Mouse (Mus musculus): ENCODE data around the gene Cdc42se1.

Gene Cdc42se1

GRCm38 (mm10) chr3:95223041-95223440, 5.5 kb upstream of the Cdc42se1 start:
- no peak for DNase-seq (ENCODE audit: low spot score in 2 of 2)

DNA sequence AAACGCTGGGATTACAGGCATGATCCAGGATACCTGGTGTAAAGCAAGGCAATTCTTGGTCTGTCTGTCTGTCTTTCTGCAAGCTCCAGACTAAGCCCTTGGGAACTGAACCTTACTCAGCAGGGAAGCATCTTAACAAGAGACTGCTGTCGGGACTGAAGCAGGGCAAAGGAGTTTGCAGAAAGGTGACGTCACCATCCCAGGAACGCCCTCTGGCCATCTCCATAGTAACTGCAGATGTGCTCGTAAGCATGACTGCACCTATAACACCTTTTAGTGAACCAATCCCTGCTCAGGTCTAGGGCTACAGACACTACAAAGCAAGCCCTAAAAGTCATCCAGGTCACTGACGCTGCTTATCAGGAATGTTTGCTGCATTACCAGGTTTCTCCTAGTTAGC, 4.2 kb upstream of the Cdc42se1 start:
- DNase-seq (ENCODE audit: low spot score in 2 of 2): no peak

DNA sequence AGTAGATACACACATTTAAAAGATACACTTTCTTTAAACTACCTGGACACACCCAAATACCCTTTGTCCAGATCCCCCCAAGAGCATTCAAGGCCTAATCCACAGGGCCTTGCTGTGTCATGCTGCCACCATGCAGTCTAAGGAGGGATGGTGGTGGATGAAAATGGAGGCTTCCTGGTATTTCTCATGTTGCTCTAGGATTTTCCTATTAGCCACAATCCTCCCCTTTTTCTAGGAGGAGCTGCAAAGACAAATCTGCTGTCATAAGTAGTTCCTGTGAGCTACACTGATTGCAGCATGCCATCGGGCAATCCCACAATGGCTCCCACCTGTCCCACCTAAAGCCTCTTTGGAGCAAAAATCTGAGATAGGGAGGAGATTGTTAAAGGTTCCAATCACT, 1.3 kb upstream of the Cdc42se1 start:
- DNase-seq (ENCODE audit: low spot score in 2 of 2): no peak

DNA sequence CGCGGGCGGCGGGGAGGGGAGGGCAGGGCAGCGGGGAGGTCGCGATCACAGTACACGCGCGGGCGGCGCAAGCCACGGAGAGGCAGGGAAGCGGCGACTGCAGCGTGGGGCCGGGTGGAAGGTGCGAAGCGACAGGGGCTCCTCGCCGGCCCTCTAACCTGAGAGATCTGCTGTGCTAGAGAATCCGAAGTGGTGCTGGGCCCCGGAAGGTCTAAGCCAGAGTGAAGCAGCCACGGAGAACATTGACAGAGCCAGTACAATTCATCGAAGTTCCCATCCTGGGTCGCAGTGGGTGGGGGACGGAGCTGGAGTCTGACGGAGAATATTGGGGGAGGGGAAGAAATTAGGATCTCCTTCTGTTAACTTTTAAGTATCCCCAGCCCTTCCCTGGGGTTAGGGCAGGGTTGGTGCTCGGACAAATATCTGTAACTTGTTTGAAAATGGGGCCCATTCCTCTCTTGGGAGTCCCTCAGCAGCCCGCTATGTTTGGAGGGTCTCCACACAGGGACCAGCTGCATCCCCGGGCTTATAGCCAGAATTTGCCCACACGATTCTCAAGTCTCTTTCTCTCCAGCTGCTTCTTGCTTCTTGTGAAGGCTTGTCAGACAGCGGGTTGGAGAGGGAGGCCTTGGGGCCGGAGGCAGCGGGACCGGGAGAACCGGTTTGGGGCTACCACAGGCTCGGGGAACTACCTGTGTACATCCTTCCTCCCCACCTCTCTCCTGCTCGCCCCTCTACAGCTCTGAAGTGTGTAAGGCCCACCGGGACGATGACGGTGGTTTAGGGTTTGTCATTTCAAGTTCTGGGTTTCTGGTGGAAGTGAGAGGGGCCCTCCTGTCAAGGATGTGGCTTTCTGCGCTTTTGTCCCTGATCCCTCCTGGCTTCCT, 605 bp downstream of the Cdc42se1 start:
- peak; percentile 55 to 65 for DNase-seq (ENCODE audit: low spot score in 2 of 2)

DNA sequence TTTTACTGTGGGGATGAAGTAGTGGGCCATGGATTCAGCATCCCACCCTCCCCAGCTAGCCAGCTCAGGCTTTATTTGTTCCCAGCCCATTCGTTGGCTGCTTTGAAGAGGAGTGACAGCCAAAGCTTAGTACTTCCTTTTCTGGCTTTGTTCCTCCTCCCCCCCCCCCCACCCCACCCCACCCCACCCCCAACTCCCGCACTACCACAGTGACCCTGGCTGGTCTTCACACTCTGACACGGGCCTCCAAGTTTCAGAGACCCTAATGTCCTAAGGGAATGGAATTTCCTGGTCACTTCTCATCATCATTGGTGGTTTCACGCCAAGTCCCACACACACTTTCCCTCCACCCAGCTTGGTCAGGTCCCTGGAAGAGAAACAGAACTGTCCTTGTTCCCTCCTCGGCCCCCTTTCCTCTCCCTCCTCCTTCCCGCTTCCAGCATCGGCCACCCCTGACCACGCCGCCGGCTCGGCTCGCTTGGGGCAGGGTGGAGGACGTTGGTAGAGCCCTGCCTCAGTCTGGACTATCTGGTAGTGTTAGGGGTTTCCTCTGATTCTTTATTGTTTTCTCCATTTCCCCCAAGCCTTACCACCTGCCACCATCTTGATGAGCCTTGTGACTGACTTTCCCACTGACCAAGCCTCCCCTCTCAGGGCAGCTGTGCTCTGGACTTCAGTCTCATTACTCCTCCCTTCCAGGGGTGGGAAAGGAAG, 1.4 kb downstream of the Cdc42se1 start:
- peak in 1 of 2 experiments; percentile 58 for DNase-seq (ENCODE audit: low spot score in 2 of 2)

GRCm38 (mm10) chr3:95230495-95231297, 2.2 kb downstream of the Cdc42se1 start:
- DNase-seq (ENCODE audit: low spot score in 2 of 2): no peak

DNA sequence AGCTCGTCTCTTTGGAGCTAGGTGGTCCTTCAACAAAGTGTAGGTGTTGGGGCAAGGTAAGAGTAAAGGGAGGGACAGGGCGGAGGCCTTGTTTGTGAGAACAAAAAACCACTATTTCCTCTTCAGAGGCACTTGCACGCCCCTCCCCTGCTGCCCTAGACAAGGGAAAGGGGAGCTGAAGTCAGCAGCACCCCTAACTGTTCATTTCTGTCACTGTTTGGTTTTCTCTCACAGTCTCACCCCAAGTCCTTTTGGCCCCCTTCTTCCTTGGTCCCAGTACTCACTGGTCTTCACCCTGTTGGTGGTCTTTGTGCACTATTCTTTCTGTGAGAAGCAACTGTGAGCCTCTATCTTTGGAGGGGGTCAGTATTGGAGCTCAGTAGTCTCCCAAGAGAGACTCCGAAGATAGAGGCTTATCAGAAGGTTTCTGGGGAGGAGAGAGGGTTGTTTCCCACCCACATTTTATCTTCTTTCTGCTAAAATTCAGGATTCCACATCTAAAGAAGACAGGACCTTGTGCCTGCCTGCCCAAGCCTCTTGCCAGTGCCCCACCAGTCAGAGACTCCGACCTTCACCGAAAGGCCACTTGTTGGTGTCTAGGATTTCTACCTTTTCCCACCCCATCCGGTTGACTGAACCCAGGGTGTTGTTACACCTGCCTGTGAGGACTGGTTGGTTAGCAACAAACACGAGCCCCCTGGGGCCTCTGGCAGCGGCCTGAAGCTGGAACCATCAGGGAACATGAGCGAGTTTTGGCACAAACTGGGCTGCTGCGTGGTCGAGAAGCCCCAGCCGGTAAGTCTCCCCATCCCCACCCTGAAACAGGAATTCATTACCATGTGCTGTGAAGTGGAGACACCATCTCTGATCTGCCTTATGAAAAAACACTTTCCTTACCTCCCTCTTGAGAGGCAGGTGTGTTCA, 3.0 kb downstream of the Cdc42se1 start, which contains the start of gene Mllt11:
Mllt11 (minus strand) TSS at position 874 of the 924 bp plus-strand sequence.
- no peak for DNase-seq (ENCODE audit: low spot score in 2 of 2)

- no peak for DNase-seq (ENCODE audit: low spot score in 2 of 2)
Measured at GRCm38 (mm10) chr3:95232771-95233170, 4.2 kb downstream of the Cdc42se1 start.

DNA sequence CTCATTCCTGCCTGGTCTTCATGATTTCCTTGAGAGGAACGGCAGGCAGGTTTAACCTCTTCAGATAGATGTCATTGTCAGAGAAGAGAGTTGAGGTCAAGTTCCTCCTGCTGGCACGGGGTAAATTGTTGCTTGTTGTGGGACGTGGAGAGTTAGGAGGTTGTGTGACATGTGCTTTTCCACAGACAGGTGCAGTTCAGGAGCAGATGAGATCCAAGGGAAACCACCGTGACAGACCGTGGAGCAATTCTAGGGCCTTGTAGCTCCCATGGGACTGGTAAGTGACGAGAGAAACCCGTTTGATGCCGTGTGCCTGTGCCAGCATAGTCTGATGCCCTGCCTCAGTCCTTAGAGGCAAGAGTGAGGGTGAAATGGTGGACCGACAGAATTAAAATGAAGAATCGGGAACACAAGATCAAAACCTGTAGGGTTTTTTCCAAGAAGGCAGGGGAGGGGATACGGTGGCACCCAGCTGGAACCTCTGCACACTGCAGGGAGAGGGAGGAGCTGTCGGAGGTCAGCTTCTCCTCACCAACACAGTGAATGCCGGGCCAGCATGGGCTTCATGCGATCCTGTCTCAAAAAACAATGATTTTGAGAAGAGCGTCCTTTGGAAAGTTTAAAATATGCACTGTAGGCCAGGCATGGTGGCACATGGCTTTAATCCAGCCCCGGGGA, 4.9 kb downstream of the Cdc42se1 start:
- no peak for DNase-seq (ENCODE audit: low spot score in 2 of 2)

DNA sequence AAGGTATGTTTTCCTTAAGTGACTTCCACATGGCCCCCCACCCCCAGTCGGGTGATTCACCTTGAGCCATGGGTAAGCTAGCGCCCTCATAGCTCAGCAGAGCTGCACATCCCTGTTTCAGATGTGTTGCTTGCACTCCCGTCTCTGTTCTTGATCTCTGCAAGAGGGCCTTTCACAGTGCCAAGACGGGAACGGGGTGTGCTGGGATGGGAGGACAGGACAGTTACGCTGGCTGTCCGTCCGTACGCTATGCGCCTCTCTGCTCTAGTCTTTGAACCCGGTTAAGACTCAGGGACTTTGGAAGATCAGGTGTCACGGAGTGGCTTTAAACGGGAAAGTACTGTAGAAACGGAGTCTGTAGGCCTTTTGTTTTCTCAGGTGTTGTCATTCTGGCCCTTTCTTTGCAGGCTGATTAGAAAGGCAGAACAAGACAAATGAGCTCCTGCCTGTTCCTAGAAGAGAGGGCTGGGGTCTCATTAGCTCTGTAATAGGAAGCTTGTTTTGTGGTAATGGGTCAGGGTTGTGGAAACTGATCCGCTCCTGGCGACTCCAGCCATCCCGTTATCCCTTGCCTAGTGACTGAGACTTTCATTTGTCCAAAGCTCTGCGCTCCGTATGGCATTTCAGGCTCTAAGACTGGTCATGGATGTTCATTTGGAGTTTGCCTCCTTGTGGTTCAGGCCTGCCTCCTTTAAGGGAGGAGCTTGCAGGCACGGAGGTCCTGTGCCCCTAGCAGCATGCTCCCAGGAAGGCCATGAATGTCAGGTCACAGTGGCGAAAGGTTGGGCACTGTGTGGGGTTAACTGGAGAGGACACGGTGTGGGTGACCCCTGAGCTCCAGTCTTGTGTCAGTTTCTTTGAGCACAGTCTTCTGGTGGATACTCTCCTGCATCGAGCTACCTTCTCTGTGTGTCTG, 7.1 kb downstream of the Cdc42se1 start:
- DNase-seq (ENCODE audit: low spot score in 2 of 2): no peak

DNA sequence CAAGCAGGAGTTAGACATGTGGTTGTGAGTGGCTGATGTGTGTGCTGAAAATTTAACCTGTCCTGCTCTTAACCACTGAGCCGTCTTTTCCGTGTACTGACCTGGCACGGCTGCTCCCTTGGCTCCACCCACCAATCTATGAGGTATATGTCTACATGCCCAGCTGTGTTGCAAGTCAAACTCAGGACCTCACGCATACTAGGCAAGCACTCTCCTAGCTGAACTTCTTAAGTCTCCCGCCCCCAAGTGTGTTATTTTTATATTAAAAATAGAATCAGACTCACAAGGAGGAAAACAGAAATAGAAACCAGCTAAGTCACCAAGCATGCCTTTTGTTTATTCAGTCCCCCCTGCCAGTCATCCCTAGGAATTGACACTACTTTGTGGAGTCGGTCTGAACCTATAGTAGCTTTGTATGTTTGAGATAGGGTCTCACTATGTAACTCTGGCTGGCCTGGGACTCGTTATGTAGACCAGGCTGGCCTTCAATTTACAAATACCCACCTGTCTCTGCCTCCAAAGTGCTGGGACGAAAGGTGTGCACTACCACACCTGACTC, 9.1 kb downstream of the Cdc42se1 start:
- DNase-seq (ENCODE audit: low spot score in 2 of 2): no peak

DNA sequence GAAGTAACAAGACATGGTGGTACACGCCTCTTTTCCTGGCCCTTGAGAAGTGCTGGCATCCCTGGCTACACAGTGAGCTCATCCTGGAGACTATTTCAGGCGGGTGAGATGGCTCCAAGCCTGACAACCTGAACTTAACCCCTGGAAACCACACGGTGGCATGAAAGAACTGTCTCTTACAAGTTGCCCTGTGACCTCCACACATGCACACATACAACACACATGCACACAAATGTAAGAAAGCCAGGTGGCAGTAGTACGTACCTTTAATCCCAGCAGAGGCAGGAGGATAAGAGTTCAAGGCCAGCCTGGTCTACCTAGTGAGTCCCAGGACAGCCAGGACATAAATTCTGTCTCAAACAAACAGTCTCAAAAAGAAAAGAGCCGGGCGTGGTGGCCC, 10.5 kb downstream of the Cdc42se1 start:
- DNase-seq (ENCODE audit: low spot score in 2 of 2): no peak

GRCm38 (mm10) chr3:95239971-95240370, 11.4 kb downstream of the Cdc42se1 start:
- no peak for DNase-seq (ENCODE audit: low spot score in 2 of 2)

- DNase-seq (ENCODE audit: low spot score in 2 of 2): no peak
Measured at GRCm38 (mm10) chr3:95240900-95241299, 12.4 kb downstream of the Cdc42se1 start.

- DNase-seq (ENCODE audit: low spot score in 2 of 2): no peak
Measured at GRCm38 (mm10) chr3:95241498-95241897, 13.0 kb downstream of the Cdc42se1 start, which contains the start of gene Gm128. Gm128 (minus strand) TSS chr3:95241598.

DNA sequence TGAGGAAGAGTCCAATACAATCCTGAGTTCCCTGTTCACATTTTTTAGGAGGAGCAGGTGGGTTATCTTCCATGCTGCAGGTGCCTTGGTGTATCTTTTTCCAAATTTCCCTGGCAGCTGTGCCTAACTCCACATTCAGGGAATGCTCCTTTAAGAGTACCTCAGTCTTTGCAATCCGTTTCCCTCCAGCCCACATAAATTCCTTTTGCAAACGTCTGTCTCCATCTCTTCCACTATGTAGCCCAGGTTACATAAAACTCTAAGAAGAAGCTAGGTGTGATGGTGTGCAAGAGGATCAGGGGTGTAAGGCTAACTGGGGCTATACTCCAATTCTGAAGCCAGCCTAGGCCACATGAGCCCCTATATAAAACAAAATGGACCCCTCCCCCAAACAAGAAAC, 14.6 kb downstream of the Cdc42se1 start:
- DNase-seq (ENCODE audit: low spot score in 2 of 2): no peak

DNA sequence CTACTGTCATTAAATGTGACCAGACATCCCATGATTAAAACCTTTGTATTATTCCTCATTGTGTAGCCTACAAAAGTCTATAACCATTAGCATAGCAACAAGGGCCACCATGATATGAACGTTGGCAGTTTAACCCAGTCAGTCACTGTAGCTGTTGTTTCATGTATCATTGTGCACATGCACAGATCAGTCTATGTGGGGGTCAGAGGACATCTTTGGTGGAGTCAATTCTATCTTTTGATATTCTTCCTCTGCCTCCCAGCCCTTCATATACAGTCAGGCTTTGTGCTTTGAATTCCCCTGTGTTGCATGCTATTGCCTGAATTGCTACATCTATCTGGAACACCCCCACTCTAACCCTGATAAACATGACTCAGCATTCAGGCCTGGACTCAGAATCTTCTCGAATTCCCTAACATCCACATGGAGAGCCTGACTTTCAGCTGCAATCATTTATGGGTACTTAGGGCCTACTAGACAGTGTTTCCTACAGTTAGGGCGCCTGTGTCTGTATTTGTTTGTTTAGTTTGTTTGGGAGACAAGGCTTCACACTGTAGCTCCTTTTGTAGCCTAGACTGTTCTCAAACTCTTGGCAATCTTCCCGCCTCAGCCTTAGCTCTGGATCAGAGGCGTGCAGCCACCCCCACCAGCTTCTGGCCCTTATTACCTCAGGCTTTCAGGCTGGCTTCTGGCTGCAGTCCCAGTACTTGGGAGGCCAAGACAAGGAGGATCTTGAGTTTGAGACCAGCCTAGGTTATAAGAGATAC, 18.1 kb downstream of the Cdc42se1 start:
- peak in 1 of 2 experiments; percentile 66 for DNase-seq (ENCODE audit: low spot score in 2 of 2)

DNA sequence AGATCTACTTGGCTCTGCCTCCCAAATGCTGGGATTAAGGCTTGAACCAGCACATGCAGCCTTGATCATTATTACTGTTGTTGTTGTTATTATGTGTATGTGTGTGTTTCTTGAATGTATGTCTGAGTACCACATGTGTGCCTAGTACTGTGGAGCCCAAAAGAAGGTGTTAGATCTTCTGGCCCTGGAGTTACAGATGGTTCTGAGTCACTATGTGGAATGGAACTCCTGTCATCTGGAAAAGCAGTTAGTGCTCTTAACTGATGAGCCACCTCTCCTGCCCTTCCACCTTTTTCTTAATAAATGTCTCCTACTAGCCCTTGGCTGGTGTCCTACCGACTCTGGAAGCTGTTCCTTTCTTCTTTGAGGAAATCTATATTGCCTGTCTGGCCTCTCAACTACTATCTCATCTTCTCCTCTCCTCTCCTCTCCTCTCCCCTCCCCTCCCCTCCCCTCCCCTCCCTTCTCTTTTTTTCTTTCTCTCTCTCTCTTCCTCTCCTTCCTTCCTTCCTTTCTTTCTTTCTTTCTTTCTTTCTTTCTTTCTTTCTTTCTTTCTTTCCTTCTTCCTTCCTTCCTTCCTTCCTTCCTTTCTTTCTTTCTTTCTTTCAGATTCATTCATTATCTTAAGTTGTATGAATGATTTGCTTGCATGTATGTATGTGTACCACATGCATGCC, 19.3 kb downstream of the Cdc42se1 start:
- DNase-seq (ENCODE audit: low spot score in 2 of 2): no peak

All from left cerebral cortex, adult 9 months (tissue).